Mouse (Mus musculus) E14TG2a.4 (cell line): ENCODE data around the gene Klf12.

Source experiments
- H3K27me3 ChIP-seq: 2 replicates; pipeline ENCODE4 v1.6.1; 2014; ENCODE audit warnings: low read length, control low read depth; ENCODE audit not compliant: insufficient read depth
- H3K36me3 ChIP-seq: 2 replicates; pipeline ENCODE4 v1.6.1; 2014; ENCODE audit warnings: low read length, control low read depth; ENCODE audit not compliant: insufficient read depth
- H3K4me1 ChIP-seq: replicated peaks from 2 replicates; pipeline ENCODE4 v1.6.1; 2014; ENCODE audit warnings: low read depth, low read length, control low read depth
- H3K4me3 ChIP-seq: replicated peaks from 2 replicates; pipeline ENCODE4 v1.5.1; 2014; ENCODE audit warnings: mild to moderate bottlenecking, low read length
- H3K9me3 ChIP-seq: 2 replicates; pipeline ENCODE4 v1.6.1; 2014; ENCODE audit warnings: low read length, control low read depth
- CTCF ChIP-seq: conservative IDR thresholded peaks from 2 replicates; pipeline ENCODE4 v1.5.1; 2014; ENCODE audit warnings: low read length
- NANOG ChIP-seq: IDR thresholded peaks from 2 replicates; pipeline ENCODE4 v1.6.1; 2014; ENCODE audit warnings: borderline replicate concordance, low read length, mixed read lengths
- POU5F1 ChIP-seq: IDR thresholded peaks from 2 replicates; pipeline ENCODE4 v1.6.1; 2014; ENCODE audit warnings: low read length, borderline replicate concordance

The Klf12 gene

GRCm38 (mm10) chr14:99955133-99955532 is 329.3 kb downstream of the Klf12 start:
- Histone ChIP-seq H3K4me1 (no peaks in the 10 kb centered on the region), H3K27me3 (no peaks in the 10 kb centered on the region), H3K9me3 (no peaks in the 10 kb centered on the region), H3K36me3 (no peaks in the 10 kb centered on the region), H3K4me3 (no peak overlapping the region)
- TF ChIP-seq CTCF (no peak), NANOG (no peak), POU5F1 (no peak)

- H3K4me1 ChIP-seq = peaks cover 28% of the 10 kb centered on the region
- H3K4me3 ChIP-seq = 0 out of 2 replicates have a peak overlapping the region, but pooled peaks have one; percentile 8
- TF ChIP-seq NANOG (no peak), CTCF (no peak), POU5F1 (peak; percentile 96)
- no peaks in the 10 kb centered on the region for H3K27me3 ChIP-seq
- no peaks in the 10 kb centered on the region for H3K9me3 ChIP-seq
- H3K36me3 ChIP-seq = no peaks in the 10 kb centered on the region; the same call in 1 of the 2 replicates
Measured at GRCm38 (mm10) chr14:99944221-99945108, 340.0 kb downstream of the Klf12 start.

- no peak for TF ChIP-seq POU5F1
- TF ChIP-seq NANOG = no peak
- no peak for TF ChIP-seq CTCF
- Histone ChIP-seq H3K36me3 (no peaks in the 10 kb centered on the region), H3K4me3 (no peak overlapping the region), H3K27me3 (no peaks in the 10 kb centered on the region), H3K9me3 (no peaks in the 10 kb centered on the region), H3K4me1 (peaks cover 28% of the 10 kb centered on the region)
Measured at GRCm38 (mm10) chr14:99943156-99943555, 341.3 kb downstream of the Klf12 start.

- H3K4me1 ChIP-seq = no peaks in the 10 kb centered on the region
- no peaks in the 10 kb centered on the region for H3K9me3 ChIP-seq
- no peaks in the 10 kb centered on the region for H3K27me3 ChIP-seq
- no peaks in the 10 kb centered on the region for H3K36me3 ChIP-seq
- no peak overlapping the region for H3K4me3 ChIP-seq
- TF ChIP-seq POU5F1 = no peak
- TF ChIP-seq NANOG = no peak
- no peak for TF ChIP-seq CTCF
Measured at GRCm38 (mm10) chr14:99933456-99933855, 351.0 kb downstream of the Klf12 start.

GRCm38 (mm10) chr14:99931879-99932278 is 352.6 kb downstream of the Klf12 start:
- peak; percentile 70 for TF ChIP-seq CTCF
- TF ChIP-seq NANOG = no peak
- no peaks in the 10 kb centered on the region for H3K27me3 ChIP-seq
- no peaks in the 10 kb centered on the region for H3K9me3 ChIP-seq
- no peaks in the 10 kb centered on the region for H3K4me1 ChIP-seq
- no peak overlapping the region for H3K4me3 ChIP-seq
- no peaks in the 10 kb centered on the region for H3K36me3 ChIP-seq

GRCm38 (mm10) chr14:99911912-99912311 is 372.6 kb downstream of the Klf12 start:
- no peak overlapping the region for H3K4me3 ChIP-seq
- H3K9me3 ChIP-seq = no peaks in the 10 kb centered on the region
- TF ChIP-seq CTCF = no peak
- no peaks in the 10 kb centered on the region for H3K4me1 ChIP-seq
- no peaks in the 10 kb centered on the region for H3K36me3 ChIP-seq
- H3K27me3 ChIP-seq = no peaks in the 10 kb centered on the region

GRCm38 (mm10) chr14:99910876-99911275 is 373.6 kb downstream of the Klf12 start:
- TF ChIP-seq NANOG (no peak), CTCF (no peak), POU5F1 (no peak)
- no peak overlapping the region for H3K4me3 ChIP-seq
- H3K9me3 ChIP-seq = no peaks in the 10 kb centered on the region
- no peaks in the 10 kb centered on the region for H3K4me1 ChIP-seq
- no peaks in the 10 kb centered on the region for H3K27me3 ChIP-seq
- no peaks in the 10 kb centered on the region for H3K36me3 ChIP-seq

- no peak overlapping the region for H3K4me3 ChIP-seq
- TF ChIP-seq NANOG (no peak), CTCF (no peak), POU5F1 (no peak)
- H3K4me1 ChIP-seq = no peaks in the 10 kb centered on the region
- no peaks in the 10 kb centered on the region for H3K27me3 ChIP-seq
- no peaks in the 10 kb centered on the region for H3K9me3 ChIP-seq
- H3K36me3 ChIP-seq = no peaks in the 10 kb centered on the region
Measured at GRCm38 (mm10) chr14:99900902-99901301, 383.6 kb downstream of the Klf12 start.

GRCm38 (mm10) chr14:99898861-99899260 is 385.6 kb downstream of the Klf12 start:
- Histone ChIP-seq H3K4me1 (no peaks in the 10 kb centered on the region), H3K36me3 (no peaks in the 10 kb centered on the region), H3K9me3 (no peaks in the 10 kb centered on the region), H3K4me3 (no peak overlapping the region), H3K27me3 (no peaks in the 10 kb centered on the region)
- TF ChIP-seq POU5F1 (no peak), CTCF (no peak), NANOG (no peak)
